Mouse (Mus musculus) left cerebral cortex, postnatal 25 days (tissue): ENCODE measurements around the gene Erc1. TPM values are rescaled to one million over a fixed set of nuclear protein-coding genes. Genes with fewer than 3 reads are reported as not detected.

Source experiments
- DNase-seq, 2 experiments: peaks; one replicate each; pipeline ENCODE4 v3.0.0; 2022; ENCODE audit warnings: low spot score in 2 of 2, mixed read lengths in 1 of 2
- intact Hi-C: fragments of 180-260 bp; cut with DNase I; formaldehyde crosslinking; loops from one replicate; pipeline ENCODE4 v1.15.1; 2025
- total RNA-seq, 2 experiments: library from RNA; stranded (reverse); gene quantifications; 2 replicates each; pipeline ENCODE4 v1.2.3; 2021

Erc1 gene
- total RNA-seq, 2 experiments from 2014 or later, result 54.4 to 55.6 TPM

DNA sequence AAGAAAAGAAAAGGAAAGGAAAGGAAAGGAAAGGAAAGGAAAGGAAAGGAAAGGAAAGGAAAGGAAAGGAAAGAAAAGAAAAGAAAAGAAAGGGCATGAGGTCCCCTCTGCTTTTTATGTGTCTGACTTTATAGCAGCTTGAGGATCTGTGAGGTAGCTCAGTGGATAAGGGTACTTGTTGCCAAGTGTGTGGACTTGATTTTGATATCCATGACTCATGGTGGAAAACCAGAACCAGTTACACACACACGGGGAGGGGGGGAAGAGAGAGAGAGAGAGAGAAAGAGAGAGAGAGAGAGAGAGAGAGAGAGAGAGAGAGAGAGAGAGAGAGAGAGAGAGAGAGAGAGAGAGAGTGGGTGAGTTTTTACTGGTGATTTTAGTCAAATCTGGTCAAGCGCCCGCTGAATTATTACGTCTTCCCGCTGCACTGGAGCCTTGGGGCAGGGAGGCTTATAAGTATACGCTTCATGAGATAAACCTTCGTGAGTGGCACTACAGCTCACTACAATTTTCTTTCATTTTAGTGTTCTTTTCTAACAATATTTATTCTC lies 204.7 kb downstream of the Erc1 start:
- DNase-seq, result no peak
- intact Hi-C loops, result no loop called here

DNA sequence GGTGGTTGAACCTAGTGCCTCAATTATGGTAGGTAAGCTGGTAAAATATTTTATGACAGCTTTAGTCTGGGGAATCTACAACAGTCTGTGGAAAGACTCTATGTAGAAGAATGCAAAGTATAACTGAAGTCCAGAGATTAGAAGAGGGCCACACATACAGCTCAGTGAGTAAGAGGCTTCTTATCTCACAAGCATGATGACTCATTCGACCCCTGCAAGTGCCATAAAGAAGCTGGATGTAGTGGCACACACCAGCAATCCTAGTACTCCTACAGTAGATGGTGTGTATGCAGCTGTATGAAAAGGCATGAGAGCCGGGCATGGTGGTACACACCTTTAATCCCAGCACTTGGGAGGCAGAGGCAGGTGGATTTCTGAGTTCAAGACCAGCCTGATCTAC lies 205.2 kb downstream of the Erc1 start:
- intact Hi-C loops, result no loop called here
- no peak for DNase-seq

DNA sequence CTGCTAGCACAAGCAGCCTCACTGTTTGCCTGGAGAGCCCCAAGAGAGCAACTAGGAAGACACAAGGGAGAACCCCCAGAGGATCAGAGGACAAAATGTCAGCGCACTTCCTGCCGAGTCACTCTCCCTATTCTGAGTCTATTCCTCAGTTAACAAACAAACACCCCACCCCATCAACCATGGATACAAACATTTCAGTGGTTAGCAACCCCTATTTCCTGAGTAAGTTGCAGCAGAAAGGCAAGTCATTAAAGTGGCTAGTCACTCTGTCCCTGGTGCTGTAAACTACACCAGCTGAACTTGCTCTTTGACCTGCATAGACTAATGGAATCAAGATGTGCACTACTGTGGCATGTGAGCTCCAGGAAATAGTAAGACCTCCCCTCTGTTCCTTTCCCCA lies 212.3 kb downstream of the Erc1 start:
- DNase-seq, result no peak
- intact Hi-C loops, result no loop called here

DNA sequence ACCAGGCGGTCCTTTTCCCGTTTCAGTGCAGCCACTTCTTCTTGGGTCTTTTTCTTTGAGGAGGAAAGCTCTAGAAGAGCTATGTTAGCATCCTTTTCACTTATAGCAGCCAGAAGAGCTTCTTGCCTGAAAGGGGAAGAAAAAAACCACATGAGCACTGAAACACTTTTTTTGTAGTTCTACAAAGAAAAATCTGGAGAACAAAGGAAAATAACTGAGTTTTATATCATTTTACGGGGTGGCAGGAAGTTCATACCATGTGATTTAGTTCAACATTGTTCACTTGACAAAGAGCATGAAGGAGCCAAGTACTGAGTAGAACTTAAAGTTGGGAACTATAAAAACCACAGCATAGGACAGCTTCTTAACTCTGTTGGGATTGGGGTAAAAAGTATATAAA lies 217.3 kb downstream of the Erc1 start:
- intact Hi-C loops, result no loop called here
- DNase-seq, result no peak

- intact Hi-C loops, result no loop called here
- DNase-seq, result no peak
Observed at GRCm38 (mm10) chr6:119601379-119601778, 246.6 kb downstream of the Erc1 start.

DNA sequence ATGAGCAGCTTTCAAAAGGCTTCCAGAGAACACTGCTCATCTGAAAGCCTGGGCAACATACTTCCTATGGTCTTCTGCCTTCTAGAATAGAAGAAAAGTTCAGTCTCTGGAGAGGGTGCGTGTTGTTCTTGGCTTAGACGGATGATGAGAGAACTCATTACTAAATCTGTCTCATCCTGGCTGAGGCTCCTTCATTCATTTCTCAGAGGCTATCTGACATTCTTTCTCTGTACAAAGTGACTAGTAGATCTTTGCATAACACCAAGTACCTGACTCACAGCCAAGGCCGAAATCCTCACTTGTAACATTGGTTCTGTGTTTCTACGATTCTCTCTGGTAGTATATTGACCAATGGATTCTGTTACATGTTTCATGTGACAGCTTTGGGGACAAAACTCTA lies 252.5 kb downstream of the Erc1 start:
- intact Hi-C loops, result no loop called here
- no peak for DNase-seq

GRCm38 (mm10) chr6:119590872-119591271 lies 257.1 kb downstream of the Erc1 start:
- no peak for DNase-seq
- intact Hi-C loops, result no loop called here

DNA sequence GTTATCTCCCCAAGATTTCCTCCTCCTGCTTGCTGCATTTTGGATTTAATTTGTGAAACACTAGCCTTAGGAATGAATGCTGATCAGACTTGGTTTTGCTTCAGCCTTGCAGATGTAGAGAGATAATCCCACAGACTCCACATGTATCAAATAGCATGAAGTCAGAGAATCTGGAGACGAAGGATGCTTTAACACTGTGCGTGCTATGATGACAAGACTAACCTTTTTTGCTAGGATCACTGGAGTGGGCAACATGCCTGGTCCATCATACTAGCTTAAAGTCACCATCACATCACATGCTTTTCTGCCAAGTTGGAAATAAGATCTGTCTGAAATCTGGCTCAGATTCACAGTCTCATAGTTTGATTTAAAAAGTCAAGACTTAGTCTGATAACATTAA lies 260.1 kb downstream of the Erc1 start:
- intact Hi-C loops, result no loop called here
- DNase-seq, result no peak

- intact Hi-C loops, result no loop called here
- DNase-seq, result no peak
Observed at GRCm38 (mm10) chr6:119587454-119587853, 260.5 kb downstream of the Erc1 start.

GRCm38 (mm10) chr6:119585652-119586375 lies 262.2 kb downstream of the Erc1 start:
- intact Hi-C loops, result no loop called here
- peak in 1 of 2 experiments; percentile 39 for DNase-seq

GRCm38 (mm10) chr6:119584061-119584460 lies 263.9 kb downstream of the Erc1 start:
- intact Hi-C loops, result no loop called here
- no peak for DNase-seq

DNA sequence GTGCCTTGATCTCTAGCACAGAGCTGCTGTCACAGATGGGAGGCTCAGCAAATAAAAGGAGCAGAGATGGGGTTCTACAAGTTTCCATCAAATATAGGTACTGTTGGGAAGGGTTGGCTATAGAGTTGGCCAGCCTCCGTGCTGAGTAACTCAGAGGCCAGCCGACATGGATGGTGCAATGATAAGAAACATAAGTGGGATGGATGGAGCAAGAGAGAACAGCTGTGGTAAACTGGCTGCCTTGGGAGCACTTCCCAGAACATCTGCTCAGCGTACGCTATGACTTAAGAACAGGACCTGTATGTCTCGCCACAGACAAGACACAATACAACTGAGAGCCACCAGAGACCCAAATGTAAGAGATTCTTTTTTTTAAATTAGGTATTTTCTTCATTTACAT lies 264.8 kb downstream of the Erc1 start:
- DNase-seq, result no peak
- intact Hi-C loops, result no loop called here

DNA sequence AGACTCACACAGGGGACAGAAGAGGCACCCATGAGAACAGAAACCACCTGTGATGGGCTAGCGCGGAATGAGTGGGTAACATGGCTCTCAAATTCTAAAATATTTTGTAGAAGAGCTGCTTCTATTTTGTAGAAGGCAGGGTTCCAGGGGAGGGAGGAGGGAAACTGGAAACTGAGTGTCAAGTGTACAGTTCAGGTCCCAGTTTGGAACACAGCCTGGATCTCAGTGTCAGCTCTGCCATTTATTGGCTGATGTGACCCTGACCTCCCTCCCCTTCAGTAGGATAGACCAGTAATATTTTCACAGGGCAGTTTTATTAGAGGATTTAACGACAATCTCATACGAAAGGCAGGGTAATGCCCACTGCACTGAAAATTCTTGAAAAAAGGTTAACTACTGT lies 271.3 kb downstream of the Erc1 start:
- no peak for DNase-seq
- intact Hi-C loops, result no loop called here

- intact Hi-C loops, result no loop called here
- no peak for DNase-seq
Observed at GRCm38 (mm10) chr6:119575331-119575730, 272.6 kb downstream of the Erc1 start.

DNA sequence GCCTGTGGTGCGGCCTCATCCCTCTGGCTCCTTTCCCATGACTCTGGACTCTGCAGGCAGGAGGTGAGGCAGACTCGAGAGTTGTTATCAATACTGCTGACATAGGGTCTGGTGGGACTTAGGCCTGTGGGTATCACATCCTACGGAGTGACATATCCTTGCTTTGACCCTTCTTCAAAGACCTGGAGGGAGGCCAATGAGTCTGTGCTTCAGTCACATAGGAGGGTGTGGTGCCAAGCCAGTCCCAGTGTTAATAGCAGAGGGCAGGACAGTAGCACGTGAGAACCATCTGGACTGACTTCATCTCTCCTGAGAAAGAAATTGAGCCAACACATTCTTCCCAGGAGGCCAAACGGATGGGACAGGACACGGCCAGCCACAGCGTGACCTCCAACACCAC lies 275.7 kb downstream of the Erc1 start:
- intact Hi-C loops, result no loop called here

GRCm38 (mm10) chr6:119570797-119571196 lies 277.2 kb downstream of the Erc1 start:
- DNase-seq, result no peak
- intact Hi-C loops, result no loop called here

More for the DNA sequence above, 275.7 kb downstream of the Erc1 start:
- DNase-seq, result no peak

DNA sequence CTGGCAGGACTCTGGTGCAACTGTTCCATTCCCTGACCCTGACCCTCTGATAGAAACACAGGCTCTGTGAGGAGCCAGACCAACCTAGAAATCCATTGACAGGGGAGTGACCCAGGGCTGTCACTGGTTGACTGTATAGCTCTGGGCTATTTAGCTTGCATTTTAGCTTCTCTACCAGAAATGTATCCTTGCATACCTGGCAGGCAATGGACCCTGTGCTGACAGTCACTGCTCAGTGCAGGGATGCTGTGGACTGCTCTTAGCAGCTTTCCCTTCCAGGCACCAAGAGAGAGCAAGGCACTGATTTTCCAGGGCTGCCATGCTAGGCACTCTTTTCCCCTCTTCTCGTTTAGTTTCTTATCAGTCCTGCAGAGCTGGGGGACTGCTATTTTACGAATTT lies 279.6 kb downstream of the Erc1 start:
- intact Hi-C loops, result no loop called here
- no peak for DNase-seq

GRCm38 (mm10) chr6:119565451-119566379 lies 282.3 kb downstream of the Erc1 start:
- no peak for DNase-seq
- intact Hi-C loops, result no loop called here

DNA sequence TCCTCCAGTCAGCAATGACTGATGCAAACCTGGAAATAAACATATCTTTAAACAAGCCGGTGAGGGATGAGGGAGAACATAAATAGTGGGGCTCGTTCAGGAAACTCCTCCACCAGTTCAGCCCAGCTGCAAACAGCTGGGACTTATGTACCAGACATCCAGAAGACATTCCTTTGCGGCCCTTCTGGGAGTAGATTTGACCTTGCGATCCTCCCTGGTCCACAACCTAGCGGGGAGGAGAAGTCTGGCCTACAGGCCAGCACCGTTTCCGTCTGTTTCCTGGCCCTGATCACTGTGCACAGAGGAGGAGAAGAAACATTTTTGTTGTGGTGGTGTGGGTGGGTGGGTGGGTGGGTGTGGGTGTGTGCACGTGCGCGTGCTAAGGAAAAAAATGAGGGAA lies 285.4 kb downstream of the Erc1 start:
- no peak for DNase-seq
- intact Hi-C loops, result no loop called here

- no peak for DNase-seq
- intact Hi-C loops, result no loop called here
Observed at GRCm38 (mm10) chr6:119558855-119559254, 289.1 kb downstream of the Erc1 start.

- intact Hi-C loops, result no loop called here
- no peak for DNase-seq
Observed at GRCm38 (mm10) chr6:119554439-119554838, 293.5 kb downstream of the Erc1 start.
